In genomic region chr12:33966490-33967415, GRCm38 (mm10) we compare ENCODE assay signal across 9 mouse cellular contexts. TPM values are rescaled to one million over a fixed set of nuclear protein-coding genes. Genes with fewer than 3 reads are reported as not detected.
A peak's percentile ranks its signal among the peaks of the same experiment; 100 is the strongest.
DNase-seq lines count a peak whose midpoint lies in the region; ATAC-seq and TF ChIP-seq lines count a peak whose summit lies in the region.
"Had no signal": no experiment of that assay in that cellular context is flagged by ENCODE, and none has a peak within 500 bp of the region (broad histone marks: within the 10 kb centered on the region; RNA-seq: fewer than 3 reads in every experiment).

No protein-coding gene starts in this region.

- no peak overlapping the region for H3K9ac ChIP-seq in midbrain, postnatal 0 days (replicated peaks; ENCODE audit: low read length, poor library complexity, severe bottlenecking)

- peak overlapping the region; percentile 89 for H3K27ac ChIP-seq in embryonic facial prominence, embryonic 10.5 days (replicated peaks)
- peak overlapping the region; percentile 74 for H3K27ac ChIP-seq in hindbrain, embryonic 10.5 days
- no peak overlapping the region for H3K27ac ChIP-seq in midbrain, postnatal 0 days (ENCODE audit: low read depth, low read length)

- peaks cover 73% of the 10 kb centered on the region for H3K4me1 ChIP-seq in embryonic facial prominence, embryonic 10.5 days
- peaks cover 54% of the 10 kb centered on the region for H3K4me1 ChIP-seq in hindbrain, embryonic 10.5 days (replicated peaks)
- H3K4me1 ChIP-seq in midbrain, postnatal 0 days (ENCODE audit: insufficient read depth, low read length), result no peaks in the 10 kb centered on the region

- no peaks in the 10 kb centered on the region for H3K36me3 ChIP-seq in embryonic facial prominence, embryonic 10.5 days (replicated peaks)
- no peaks in the 10 kb centered on the region for H3K36me3 ChIP-seq in hindbrain, embryonic 10.5 days
- no peaks in the 10 kb centered on the region for H3K36me3 ChIP-seq in midbrain, postnatal 0 days (ENCODE audit: insufficient read depth, low read length)

- no peak for TF ChIP-seq CTCF in midbrain, postnatal 0 days (IDR thresholded peaks at IDR 0.05)

- H3K9me3 ChIP-seq in embryonic facial prominence, embryonic 10.5 days, result no peaks in the 10 kb centered on the region
- no peaks in the 10 kb centered on the region for H3K9me3 ChIP-seq in hindbrain, embryonic 10.5 days
- no peaks in the 10 kb centered on the region for H3K9me3 ChIP-seq in midbrain, postnatal 0 days (ENCODE audit: low read length)

- under 1% methylated on average over 35 of the region's 35 CpGs for WGBS in embryonic facial prominence, embryonic 10.5 days
- WGBS in hindbrain, embryonic 10.5 days, result under 1% methylated on average over 35 of the region's 35 CpGs
- 1% methylated on average over 35 of the region's 35 CpGs for WGBS in midbrain, postnatal 0 days

- H3K4me3 ChIP-seq in embryonic facial prominence, embryonic 10.5 days, result peak overlapping the region; percentile 58
- H3K4me3 ChIP-seq in hindbrain, embryonic 10.5 days, result peak overlapping the region; percentile 41
- H3K4me3 ChIP-seq in midbrain, postnatal 0 days (ENCODE audit: low read depth, low read length), result no peak overlapping the region

- peak; percentile 2 for DNase-seq in kidney, postnatal 14 days
- no peak for DNase-seq in kidney, postnatal 36 days
- peak; percentile 82 for DNase-seq in embryonic facial prominence, embryonic 10.5 days (ENCODE audit: low spot score)
- peak; percentile 61 for DNase-seq in hindbrain, embryonic 10.5 days (ENCODE audit: low spot score)
- DNase-seq in midbrain, postnatal 0 days (ENCODE audit: low spot score), result no peak
- DNase-seq in adipocyte (ENCODE audit: low spot score), result no peak
- DNase-seq in left cerebral cortex, adult 11 months (ENCODE audit: low spot score), result no peak
- no peak for DNase-seq in lung, adult 18-20 months

- ATAC-seq in midbrain, postnatal 0 days (ENCODE audit: low FRiP score), result 0 out of 2 replicates have a peak, but pooled peaks have one; percentile 57

- peaks cover 98% of the 10 kb centered on the region for H3K27me3 ChIP-seq in embryonic facial prominence, embryonic 10.5 days (replicated peaks; ENCODE audit: low read depth, poor library complexity, severe bottlenecking)
- H3K27me3 ChIP-seq in hindbrain, embryonic 10.5 days (ENCODE audit: insufficient read depth, poor library complexity, severe bottlenecking), result peaks cover 100% of the 10 kb centered on the region
- peaks cover 55% of the 10 kb centered on the region for H3K27me3 ChIP-seq in midbrain, postnatal 0 days (ENCODE audit: insufficient read depth, low read length)

- H3K4me2 ChIP-seq in midbrain, postnatal 0 days (ENCODE audit: low read depth, low read length, poor library complexity, severe bottlenecking), result peak overlapping the region; percentile 30

RNA-seq across cellular contexts. Expression of gene Twist1, which starts 9.3 kb away (rescaled TPM):
- 29.0 and 35.6 TPM in 2 replicates for polyA plus RNA-seq in embryonic facial prominence, embryonic 10.5 days (2016; fragmentation: Nextera tagmentation; extraction: Ambion mirVana)
- polyA plus RNA-seq in hindbrain, embryonic 10.5 days (2016; fragmentation: Nextera tagmentation; extraction: Ambion mirVana), result 13.6 and 14.9 TPM in 2 replicates
- total RNA-seq in midbrain, postnatal 0 days (2014; rRNA removed), result 2.7 and 3.5 TPM in 2 replicates
- 1.00 and 1.2 TPM in 2 replicates for polyA plus RNA-seq in midbrain, postnatal 0 days (2015; fragmentation: Nextera tagmentation; extraction: Ambion mirVana)

RNA-seq across cellular contexts. Expression of gene Ferd3l, which starts 38.5 kb away (rescaled TPM):
- polyA plus RNA-seq in embryonic facial prominence, embryonic 10.5 days (2016; fragmentation: Nextera tagmentation; extraction: Ambion mirVana), result 0.52 TPM in 1 of 2 replicates, not detected in the other
- polyA plus RNA-seq in hindbrain, embryonic 10.5 days (2016; fragmentation: Nextera tagmentation; extraction: Ambion mirVana), result 2.3 and 2.6 TPM in 2 replicates
- total RNA-seq in midbrain, postnatal 0 days (2014; rRNA removed), result 0.71 and 1.5 TPM in 2 replicates
- 0.26 and 0.53 TPM in 2 replicates for polyA plus RNA-seq in midbrain, postnatal 0 days (2015; fragmentation: Nextera tagmentation; extraction: Ambion mirVana)
- polyA plus RNA-seq: large intestine, adult 2 months had no signal

Comparison
In these comparisons a context has a peak if more than half of its experiments do, and no peak if none do; other contexts are left out.
1. DNase-seq: peak in kidney, postnatal 14 days (single experiment), embryonic facial prominence, embryonic 10.5 days (single experiment) and hindbrain, embryonic 10.5 days (single experiment); none in kidney, postnatal 36 days (0 of 2), midbrain, postnatal 0 days (single experiment), adipocyte (single experiment), left cerebral cortex, adult 11 months (single experiment) and lung, adult 18-20 months (0 of 2).